Mouse (Mus musculus) neural tube, embryonic 12.5 days (tissue): ENCODE results near the gene Pde6b. TPM values are rescaled to one million over a fixed set of nuclear protein-coding genes. Genes with fewer than 3 reads are reported as not detected.

Source experiments
- ATAC-seq: fragments of 200-750 bp; cut with Nextera tagmentation; 2 replicates; pipeline ENCODE4 v1.8.0; 2017; ENCODE audit warnings: low read depth, mild to moderate bottlenecking, moderate TSS enrichment, moderate library complexity; ENCODE audit not compliant: low FRiP score
- H3K27ac ChIP-seq: fragments of 300-500 bp; sonication (generic); 2 replicates; pipeline ENCODE4 v1.5.1; 2016
- H3K27me3 ChIP-seq: fragments of 300-500 bp; sonication (generic); replicated peaks from 2 replicates; pipeline ENCODE4 v1.6.1; 2016; ENCODE audit warnings: mild to moderate bottlenecking
- H3K36me3 ChIP-seq: fragments of 300-500 bp; sonication (generic); 2 replicates; pipeline ENCODE4 v1.6.1; 2016; ENCODE audit warnings: mild to moderate bottlenecking
- H3K4me1 ChIP-seq: fragments of 300-500 bp; sonication (generic); 2 replicates; pipeline ENCODE4 v1.6.1; 2016
- H3K4me2 ChIP-seq: fragments of 300-500 bp; sonication (generic); replicated peaks from 2 replicates; pipeline ENCODE4 v1.6.1; 2016; ENCODE audit warnings: mild to moderate bottlenecking
- H3K4me3 ChIP-seq: fragments of 300-500 bp; sonication (generic); 2 replicates; pipeline ENCODE4 v1.5.1; 2016
- H3K9ac ChIP-seq: fragments of 300-500 bp; sonication (generic); 2 replicates; pipeline ENCODE4 v1.6.1; 2016; ENCODE audit warnings: mild to moderate bottlenecking
- H3K9me3 ChIP-seq: fragments of 300-500 bp; sonication (generic); 2 replicates; pipeline ENCODE4 v1.6.1; 2016; ENCODE audit warnings: mild to moderate bottlenecking
- WGBS: fragments of 180-500 bp; shearing (Covaris S2); methylation state at CpG from one replicate; pipeline ENCODE4 v1.1.7; 2016; 5-methylcytosine and 5-hydroxymethylcytosine counted together
- polyA plus RNA-seq: library from polyadenylated mRNA; unstranded; fragments of >200 nt; fragmentation: Nextera tagmentation; extraction: Ambion mirVana; gene quantifications from 2 replicates; pipeline ENCODE4 v1.2.1, GENCODE M21; 2016

Pde6b gene
- polyA plus RNA-seq, 1 experiment from 2014 or later, result not detected

DNA sequence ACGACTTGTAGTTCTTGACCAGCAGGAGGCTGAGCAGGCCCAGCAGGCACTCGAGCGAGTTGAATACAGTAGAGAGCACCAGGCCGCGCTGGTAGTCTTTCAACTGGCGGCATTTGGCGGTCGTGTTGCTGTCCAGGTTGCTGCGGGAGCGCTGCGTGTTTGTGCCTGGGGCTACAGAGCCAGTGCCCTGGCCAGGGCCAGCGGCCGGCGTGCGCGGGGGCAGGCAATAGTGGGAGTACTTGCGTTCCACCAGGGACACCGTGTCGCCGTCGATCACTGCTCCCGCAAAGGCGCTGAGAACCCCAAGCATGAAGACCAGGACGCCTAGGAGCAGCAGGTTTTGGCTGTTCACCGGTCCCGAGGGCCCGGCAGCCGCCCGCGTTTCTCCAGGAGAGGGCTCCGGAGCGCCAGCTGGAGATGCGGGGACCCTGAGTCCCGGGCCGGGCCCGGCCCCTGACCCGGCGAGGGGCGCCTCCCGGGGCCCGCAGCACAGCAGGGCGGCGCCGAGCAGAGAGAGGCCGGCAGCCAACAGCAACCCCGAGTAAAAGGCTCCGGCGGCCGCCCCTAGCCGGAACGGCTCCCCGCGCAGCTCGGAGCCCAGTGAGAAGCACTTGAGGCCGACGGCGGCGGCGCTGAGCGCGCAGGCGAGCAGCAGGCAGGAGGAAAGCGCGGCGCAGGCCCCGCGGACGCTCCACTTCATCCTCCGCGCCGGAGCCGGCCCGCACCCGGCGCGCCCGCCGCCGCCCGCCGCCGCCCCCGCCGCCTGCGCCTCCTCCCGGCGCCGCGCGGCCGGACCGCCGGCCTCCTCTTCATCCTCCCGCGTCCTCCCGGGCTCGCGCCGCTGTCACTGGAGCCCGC lies 21.0 kb upstream of the Pde6b start:
- peak; percentile 55 for ATAC-seq
- no peaks in the 10 kb centered on the region for H3K36me3 ChIP-seq
- H3K4me1 ChIP-seq, result peaks cover 27% of the 10 kb centered on the region
- under 1% methylated on average over 92 of the region's 100 CpGs for WGBS
- H3K4me2 ChIP-seq, result peak overlapping the region; percentile 96
- H3K9me3 ChIP-seq, result no peaks in the 10 kb centered on the region
- H3K27me3 ChIP-seq, result peaks cover 89% of the 10 kb centered on the region
- no peak overlapping the region for H3K27ac ChIP-seq
- H3K9ac ChIP-seq, result peak overlapping the region; percentile 56
- peak overlapping the region; percentile 55 for H3K4me3 ChIP-seq

DNA sequence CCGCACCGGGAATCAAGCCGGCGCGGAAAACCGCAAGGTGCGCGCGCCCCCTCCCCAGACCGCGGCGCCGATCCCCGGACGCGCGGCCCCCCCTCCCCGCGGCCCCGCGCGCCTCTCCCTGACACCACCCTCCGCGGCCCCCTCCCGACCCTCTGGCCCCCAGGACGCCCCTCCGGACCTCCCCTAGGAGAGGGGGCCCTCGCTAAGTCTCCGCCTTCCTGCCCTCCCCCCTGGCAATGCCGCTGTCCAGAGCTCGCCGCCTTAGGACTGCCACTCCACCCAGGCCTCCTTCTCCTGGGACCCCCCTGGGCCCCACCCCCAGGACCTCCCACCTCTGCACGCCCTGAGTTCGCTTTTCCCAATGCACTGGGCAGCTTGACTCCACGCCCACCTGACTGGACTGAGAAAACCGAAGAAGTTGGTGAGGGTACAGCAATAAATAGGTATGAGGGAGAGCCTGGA lies 20.3 kb upstream of the Pde6b start, which contains the start of gene Gm42517:
TSS of gene Gm42517 (minus strand) at position 52 of the 462 bp plus-strand sequence.
- H3K4me3 ChIP-seq, result peak within 1 kb of the TSS; percentile 55
- H3K36me3 ChIP-seq, result no peaks in the 10 kb centered on the region
- H3K9ac ChIP-seq, result peak within 1 kb of the TSS; percentile 56
- no peak within 1 kb of the TSS for H3K27ac ChIP-seq
- H3K27me3 ChIP-seq, result peaks cover 93% of the 10 kb centered on the region
- no peaks in the 10 kb centered on the region for H3K9me3 ChIP-seq
- under 1% methylated on average over 26 of the region's 36 CpGs for WGBS
- H3K4me1 ChIP-seq, result peaks cover 27% of the 10 kb centered on the region
- 0 out of 2 replicates have a peak, but pooled peaks have one; percentile 2 for ATAC-seq
- peak within 1 kb of the TSS; percentile 96 for H3K4me2 ChIP-seq

DNA sequence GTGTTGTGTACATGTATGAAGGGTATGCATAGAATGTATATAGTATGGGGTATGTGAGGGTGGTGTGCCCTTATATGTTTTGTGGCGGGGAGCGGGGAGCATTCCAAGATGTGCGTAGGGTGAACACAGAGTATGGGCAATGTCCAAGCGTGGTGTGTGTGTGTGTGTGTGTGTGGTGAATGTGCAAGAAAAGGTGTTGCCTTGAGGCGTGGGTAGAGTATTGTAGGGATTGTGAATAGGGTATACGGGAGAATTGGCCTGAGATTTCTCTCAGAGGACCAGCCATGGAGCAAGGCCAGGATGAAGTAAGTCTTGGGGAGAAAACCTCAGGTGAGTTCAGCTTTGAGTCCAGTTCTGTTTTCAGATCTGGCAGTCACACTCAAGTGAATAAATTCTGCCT lies 19.7 kb upstream of the Pde6b start:
- peaks cover 27% of the 10 kb centered on the region for H3K4me1 ChIP-seq
- ATAC-seq, result peak; percentile 23; the same call in 1 of the 2 replicates
- no peak overlapping the region for H3K27ac ChIP-seq
- H3K36me3 ChIP-seq, result no peaks in the 10 kb centered on the region
- 6% methylated on average over 6 of the region's 6 CpGs for WGBS
- peak overlapping the region; percentile 96 for H3K4me2 ChIP-seq
- H3K4me3 ChIP-seq, result peak overlapping the region; percentile 26; the same call in 1 of the 2 replicates
- no peak overlapping the region for H3K9ac ChIP-seq
- H3K9me3 ChIP-seq, result no peaks in the 10 kb centered on the region
- H3K27me3 ChIP-seq, result peaks cover 88% of the 10 kb centered on the region

GRCm38 (mm10) chr5:108368851-108369621 lies 19.2 kb upstream of the Pde6b start:
- Histone ChIP-seq H3K27me3 (peaks cover 85% of the 10 kb centered on the region), H3K9ac (no peak overlapping the region), H3K9me3 (no peaks in the 10 kb centered on the region), H3K4me2 (peak overlapping the region; percentile 96), H3K4me1 (peaks cover 27% of the 10 kb centered on the region), H3K36me3 (no peaks in the 10 kb centered on the region), H3K4me3 (peak overlapping the region; percentile 26), H3K27ac (no peak overlapping the region)
- WGBS, result under 1% methylated on average over 49 of the region's 49 CpGs
- no peak for ATAC-seq

- H3K9ac ChIP-seq, result no peak overlapping the region
- H3K9me3 ChIP-seq, result no peaks in the 10 kb centered on the region
- H3K27ac ChIP-seq, result no peak overlapping the region
- H3K4me1 ChIP-seq, result peaks cover 27% of the 10 kb centered on the region
- peaks cover 78% of the 10 kb centered on the region for H3K27me3 ChIP-seq
- no peak overlapping the region for H3K4me2 ChIP-seq
- no peak overlapping the region for H3K4me3 ChIP-seq
- ATAC-seq, result no peak
- no peaks in the 10 kb centered on the region for H3K36me3 ChIP-seq
- 1% methylated on average over 6 of the region's 6 CpGs for WGBS
Measured at GRCm38 (mm10) chr5:108369964-108370363, 18.2 kb upstream of the Pde6b start.

DNA sequence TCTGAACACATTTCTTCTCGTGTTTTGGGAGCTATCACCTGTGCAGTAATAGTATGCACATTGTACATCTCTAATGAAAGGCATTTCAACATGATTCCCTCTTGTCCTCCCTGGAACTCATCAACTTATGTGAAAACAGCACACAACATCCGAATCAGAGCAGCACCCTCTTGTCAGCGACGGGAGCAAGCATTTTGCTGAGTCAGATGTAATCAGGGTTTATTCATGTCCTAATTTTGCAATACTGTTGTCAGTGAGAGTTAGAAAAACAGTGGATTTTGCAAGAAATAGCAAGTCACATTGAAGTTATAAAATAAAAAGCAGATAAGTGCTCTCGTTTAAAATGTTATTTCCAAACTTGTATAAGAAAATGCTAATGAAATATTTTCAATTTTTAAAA lies 14.1 kb upstream of the Pde6b start:
- H3K36me3 ChIP-seq, result no peaks in the 10 kb centered on the region
- H3K27ac ChIP-seq, result no peak overlapping the region
- H3K4me2 ChIP-seq, result no peak overlapping the region
- peaks cover 38% of the 10 kb centered on the region for H3K27me3 ChIP-seq
- H3K9ac ChIP-seq, result no peak overlapping the region
- H3K9me3 ChIP-seq, result no peaks in the 10 kb centered on the region
- no peak for ATAC-seq
- H3K4me1 ChIP-seq, result peaks cover 4% of the 10 kb centered on the region
- H3K4me3 ChIP-seq, result no peak overlapping the region
- WGBS, result 74% methylated on average over 5 of the region's 5 CpGs

DNA sequence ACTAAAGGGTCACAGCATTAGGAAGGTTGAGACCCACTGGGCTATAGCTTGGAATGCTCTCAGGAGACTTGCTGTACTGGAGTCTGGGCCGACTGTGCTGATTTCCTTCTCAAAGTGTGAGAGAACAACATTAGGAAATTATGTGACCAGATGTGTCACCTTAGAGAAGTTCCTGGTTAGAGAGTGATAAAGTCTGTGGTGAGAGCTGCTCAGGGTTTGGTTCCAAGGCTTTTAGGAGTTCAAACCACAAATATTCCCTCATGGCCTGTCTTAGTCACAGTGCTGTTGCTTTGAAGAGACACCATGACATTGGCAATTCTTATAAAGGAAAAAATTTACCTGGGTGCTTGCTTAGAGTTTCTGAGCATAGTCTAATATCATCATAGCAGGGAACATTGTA lies 12.1 kb upstream of the Pde6b start:
- no peak overlapping the region for H3K4me2 ChIP-seq
- H3K4me1 ChIP-seq, result no peaks in the 10 kb centered on the region
- 57% methylated on average over 1 of the region's 1 CpGs for WGBS
- H3K27ac ChIP-seq, result no peak overlapping the region
- no peaks in the 10 kb centered on the region for H3K9me3 ChIP-seq
- no peak overlapping the region for H3K9ac ChIP-seq
- H3K4me3 ChIP-seq, result no peak overlapping the region
- H3K27me3 ChIP-seq, result peaks cover 19% of the 10 kb centered on the region
- no peaks in the 10 kb centered on the region for H3K36me3 ChIP-seq
- ATAC-seq, result no peak

GRCm38 (mm10) chr5:108378346-108378745 lies 9.8 kb upstream of the Pde6b start:
- H3K4me1 ChIP-seq, result no peaks in the 10 kb centered on the region
- H3K4me3 ChIP-seq, result no peak overlapping the region
- no peaks in the 10 kb centered on the region for H3K9me3 ChIP-seq
- H3K36me3 ChIP-seq, result no peaks in the 10 kb centered on the region
- no peak for ATAC-seq
- 93% methylated on average over 4 of the region's 4 CpGs for WGBS
- H3K9ac ChIP-seq, result no peak overlapping the region
- H3K27ac ChIP-seq, result no peak overlapping the region
- no peak overlapping the region for H3K4me2 ChIP-seq
- 0 out of 2 replicates have a peak, but pooled peaks cover 4% of the 10 kb centered on the region for H3K27me3 ChIP-seq

GRCm38 (mm10) chr5:108385632-108386031 lies 2.6 kb upstream of the Pde6b start:
- H3K9ac ChIP-seq, result no peak overlapping the region
- H3K4me1 ChIP-seq, result no peaks in the 10 kb centered on the region
- no peaks in the 10 kb centered on the region for H3K36me3 ChIP-seq
- no peaks in the 10 kb centered on the region for H3K27me3 ChIP-seq
- no peak overlapping the region for H3K4me3 ChIP-seq
- H3K27ac ChIP-seq, result no peak overlapping the region
- 88% methylated on average over 2 of the region's 2 CpGs for WGBS
- no peak overlapping the region for H3K4me2 ChIP-seq
- no peaks in the 10 kb centered on the region for H3K9me3 ChIP-seq
- ATAC-seq, result no peak

DNA sequence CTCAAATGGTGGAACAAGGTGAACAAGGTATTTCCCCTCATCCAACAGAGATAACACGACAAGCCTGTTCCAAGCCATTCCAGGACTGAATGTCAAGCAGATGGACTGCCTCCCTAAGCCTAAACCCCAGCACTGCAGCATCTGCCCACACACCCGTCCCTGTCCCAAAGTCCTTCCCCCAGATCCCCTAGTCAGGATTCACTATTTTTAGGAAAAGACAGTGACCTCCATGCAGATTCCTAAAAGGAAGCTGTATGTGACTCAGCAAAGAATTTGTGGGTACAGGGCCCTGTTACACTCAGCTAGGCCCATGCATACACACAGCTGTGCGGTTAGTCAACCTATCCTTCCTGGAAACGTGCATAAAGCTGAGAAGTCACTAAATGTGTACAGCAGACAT lies 1.7 kb upstream of the Pde6b start:
- H3K36me3 ChIP-seq, result no peaks in the 10 kb centered on the region
- H3K9me3 ChIP-seq, result no peaks in the 10 kb centered on the region
- no peak overlapping the region for H3K4me3 ChIP-seq
- H3K27me3 ChIP-seq, result no peaks in the 10 kb centered on the region
- no peaks in the 10 kb centered on the region for H3K4me1 ChIP-seq
- ATAC-seq, result no peak
- no peak overlapping the region for H3K4me2 ChIP-seq
- 74% methylated on average over 4 of the region's 4 CpGs for WGBS
- H3K27ac ChIP-seq, result no peak overlapping the region
- no peak overlapping the region for H3K9ac ChIP-seq

GRCm38 (mm10) chr5:108389744-108390143 lies 1.6 kb downstream of the Pde6b start:
- Histone ChIP-seq H3K36me3 (no peaks in the 10 kb centered on the region), H3K27me3 (no peaks in the 10 kb centered on the region), H3K4me2 (no peak overlapping the region), H3K9ac (no peak overlapping the region), H3K4me3 (no peak overlapping the region), H3K9me3 (no peaks in the 10 kb centered on the region), H3K27ac (no peak overlapping the region), H3K4me1 (no peaks in the 10 kb centered on the region)
- WGBS, result 77% methylated on average over 3 of the region's 3 CpGs
- ATAC-seq, result no peak

- no peaks in the 10 kb centered on the region for H3K4me1 ChIP-seq
- H3K9me3 ChIP-seq, result no peaks in the 10 kb centered on the region
- no peak overlapping the region for H3K27ac ChIP-seq
- H3K36me3 ChIP-seq, result no peaks in the 10 kb centered on the region
- H3K9ac ChIP-seq, result no peak overlapping the region
- no peak for ATAC-seq
- no peak overlapping the region for H3K4me3 ChIP-seq
- no peak overlapping the region for H3K4me2 ChIP-seq
- 81% methylated on average over 4 of the region's 4 CpGs for WGBS
- H3K27me3 ChIP-seq, result no peaks in the 10 kb centered on the region
Measured at GRCm38 (mm10) chr5:108403453-108403852, 15.3 kb downstream of the Pde6b start.
